Mouse (Mus musculus) embryonic facial prominence, embryonic 11.5 days (tissue): ENCODE results near the gene Smarcad1. TPM values are rescaled to one million over a fixed set of nuclear protein-coding genes. Genes with fewer than 3 reads are reported as not detected.

Experiments used
- ATAC-seq: fragments of 200-750 bp; cut with Nextera tagmentation; replicated peaks from 2 replicates; pipeline ENCODE4 v1.8.0; 2017; ENCODE audit warnings: low read depth; ENCODE audit not compliant: insufficient number of reproducible peaks, low FRiP score, low TSS enrichment
- DNase-seq: peaks from one replicate; pipeline ENCODE4 v3.0.0-alpha.2; 2015; ENCODE audit warnings: low spot score
- H3K27ac ChIP-seq: fragments of 300-500 bp; sonication (generic); replicated peaks from 2 replicates; pipeline ENCODE4 v1.5.1; 2014; ENCODE audit warnings: mild to moderate bottlenecking, low read depth, low read length, control low read depth
- H3K27me3 ChIP-seq: fragments of 300-500 bp; sonication (generic); 2 replicates; pipeline ENCODE4 v1.6.1; 2014; ENCODE audit warnings: mild to moderate bottlenecking, low read length, moderate library complexity, mixed read lengths; ENCODE audit not compliant: control insufficient read depth, insufficient read depth
- H3K36me3 ChIP-seq: fragments of 300-500 bp; sonication (generic); replicated peaks from 2 replicates; pipeline ENCODE4 v1.6.1; 2014; ENCODE audit warnings: low read depth, mild to moderate bottlenecking, low read length, moderate library complexity, mixed read lengths; ENCODE audit not compliant: control insufficient read depth, insufficient read depth
- H3K4me1 ChIP-seq: fragments of 300-500 bp; sonication (generic); 2 replicates; pipeline ENCODE4 v1.6.1; 2014; ENCODE audit warnings: low read length, mixed read lengths; ENCODE audit not compliant: control insufficient read depth, insufficient read depth
- H3K4me2 ChIP-seq: fragments of 300-500 bp; sonication (generic); 2 replicates; pipeline ENCODE4 v1.6.1; 2014; ENCODE audit warnings: low read depth, mild to moderate bottlenecking, control low read depth, low read length, moderate library complexity
- H3K4me3 ChIP-seq: fragments of 300-500 bp; sonication (generic); 2 replicates; pipeline ENCODE4 v1.5.1; 2014; ENCODE audit warnings: low read depth, low read length, control low read depth
- H3K9ac ChIP-seq: fragments of 300-500 bp; sonication (generic); replicated peaks from 2 replicates; pipeline ENCODE4 v1.6.1; 2014; ENCODE audit warnings: mild to moderate bottlenecking, control low read depth, low read length
- H3K9me3 ChIP-seq: fragments of 300-500 bp; sonication (generic); replicated peaks from 2 replicates; pipeline ENCODE4 v1.6.1; 2016; ENCODE audit warnings: mild to moderate bottlenecking, low read length, inconsistent platforms, mixed read lengths; ENCODE audit not compliant: control insufficient read depth
- WGBS: fragments of 180-500 bp; shearing (Covaris S2); extraction: QIAGEN DNeasy Blood & Tissue Kit; methylation state at CpG from one replicate; pipeline ENCODE4 v1.1.7; 2014; 5-methylcytosine and 5-hydroxymethylcytosine counted together
- polyA plus RNA-seq: library from polyadenylated mRNA; unstranded; fragments of >200 nt; fragmentation: Nextera tagmentation; extraction: Ambion mirVana; gene quantifications from 2 replicates; pipeline ENCODE4 v1.2.1, GENCODE M21; 2014

Smarcad1 gene
- polyA plus RNA-seq, 1 experiment from 2014 or later: 97.6 TPM

DNA sequence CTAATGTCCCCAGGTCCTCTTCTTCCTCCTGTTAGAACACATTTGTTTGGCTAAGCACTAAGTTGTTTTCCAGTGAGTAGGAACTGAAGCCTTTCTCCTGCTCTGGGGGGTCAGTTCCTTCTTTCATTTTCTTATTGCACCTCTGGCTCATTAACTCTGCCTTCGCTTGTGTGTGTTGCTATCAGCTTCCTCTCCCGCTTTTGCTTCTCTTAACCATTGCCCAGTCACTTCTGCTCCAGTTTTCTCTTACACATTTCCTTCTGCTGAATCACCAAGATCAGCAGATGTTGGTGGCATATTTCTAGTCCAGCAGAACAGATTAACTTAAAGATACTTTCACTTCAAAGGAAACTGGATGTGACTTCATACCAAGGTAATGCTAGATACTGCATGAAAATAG is 72.5 kb downstream of the Smarcad1 start:
- H3K4me3 ChIP-seq: no peak overlapping the region
- no peaks in the 10 kb centered on the region for H3K9me3 ChIP-seq
- peaks cover 4% of the 10 kb centered on the region for H3K36me3 ChIP-seq
- no peak overlapping the region for H3K27ac ChIP-seq
- no peak overlapping the region for H3K9ac ChIP-seq
- no peak for ATAC-seq
- no peak overlapping the region for H3K4me2 ChIP-seq
- no peak for DNase-seq
- H3K4me1 ChIP-seq: no peaks in the 10 kb centered on the region
- H3K27me3 ChIP-seq: no peaks in the 10 kb centered on the region
- WGBS: 89% methylated on average over 2 of the region's 2 CpGs

DNA sequence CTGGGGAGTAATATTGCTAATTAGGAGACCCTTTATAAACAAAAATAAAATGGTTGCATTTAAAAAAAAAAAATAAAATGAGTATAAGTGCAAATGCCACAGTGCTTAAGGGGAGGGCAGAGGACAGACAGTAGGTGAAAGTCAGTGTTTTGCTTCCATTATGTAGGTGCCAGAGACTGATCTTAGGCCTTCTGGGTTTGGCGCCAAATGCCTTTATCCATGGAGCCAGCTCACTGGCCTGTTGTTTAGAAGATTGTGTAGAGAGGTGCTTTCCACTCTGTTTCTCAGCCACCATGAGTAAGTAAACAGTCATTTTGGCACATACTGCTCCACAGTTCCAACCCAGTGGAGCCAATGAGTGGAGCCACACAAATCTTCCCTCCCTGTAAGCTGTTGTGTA is 75.2 kb downstream of the Smarcad1 start:
- no peaks in the 10 kb centered on the region for H3K27me3 ChIP-seq
- ATAC-seq (no peak), DNase-seq (no peak)
- H3K36me3 ChIP-seq: peaks cover 4% of the 10 kb centered on the region; the same call in 1 of the 2 replicates
- no peaks in the 10 kb centered on the region for H3K9me3 ChIP-seq
- H3K27ac ChIP-seq: no peak overlapping the region
- no peak overlapping the region for H3K4me2 ChIP-seq
- WGBS: 100% methylated on average over 1 of the region's 1 CpGs
- H3K4me1 ChIP-seq: no peaks in the 10 kb centered on the region
- no peak overlapping the region for H3K4me3 ChIP-seq
- H3K9ac ChIP-seq: no peak overlapping the region

DNA sequence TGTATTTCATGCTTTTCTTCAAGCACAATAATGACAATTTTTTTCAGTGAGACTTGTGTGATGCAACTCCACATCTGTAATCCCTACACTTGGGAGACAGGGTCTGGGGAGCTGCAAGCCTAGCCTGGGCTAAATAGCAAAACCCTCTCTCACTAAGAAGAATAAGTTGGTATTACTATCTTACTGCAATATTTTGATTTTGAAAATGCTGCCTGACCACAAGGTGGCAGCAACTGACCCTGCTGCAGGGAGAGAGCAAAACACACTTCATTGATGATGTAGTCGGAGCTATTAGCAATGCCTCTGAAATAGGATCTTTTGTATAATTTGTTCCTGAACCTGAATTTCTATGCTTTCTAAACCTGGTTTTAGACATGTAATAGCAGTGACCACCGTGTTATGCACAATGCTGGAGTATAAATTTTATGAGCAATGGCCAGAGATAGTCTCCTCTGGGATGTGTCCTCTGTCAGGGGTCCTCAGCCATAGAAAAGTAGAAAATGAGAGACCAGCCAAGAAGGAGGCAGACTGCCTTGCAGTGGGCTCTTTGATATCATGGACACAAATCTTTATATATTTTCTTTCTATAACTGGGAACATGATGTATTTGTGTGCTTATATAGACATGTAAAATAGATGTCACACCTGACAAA is 83.8 kb downstream of the Smarcad1 start:
- Histone ChIP-seq H3K27me3 (no peaks in the 10 kb centered on the region), H3K4me1 (no peaks in the 10 kb centered on the region), H3K36me3 (no peaks in the 10 kb centered on the region), H3K4me3 (no peak overlapping the region), H3K4me2 (no peak overlapping the region), H3K9me3 (no peaks in the 10 kb centered on the region), H3K9ac (no peak overlapping the region), H3K27ac (no peak overlapping the region)
- DNase-seq: peak; percentile 68
- WGBS: 23% methylated on average over 2 of the region's 2 CpGs
- ATAC-seq: no peak

- H3K9me3 ChIP-seq: no peaks in the 10 kb centered on the region
- H3K4me3 ChIP-seq: no peak overlapping the region
- 52% methylated on average over 6 of the region's 6 CpGs for WGBS
- H3K4me1 ChIP-seq: no peaks in the 10 kb centered on the region
- no peak overlapping the region for H3K4me2 ChIP-seq
- H3K9ac ChIP-seq: no peak overlapping the region
- H3K27ac ChIP-seq: no peak overlapping the region
- ATAC-seq (no peak), DNase-seq (no peak)
- no peaks in the 10 kb centered on the region for H3K27me3 ChIP-seq
- no peaks in the 10 kb centered on the region for H3K36me3 ChIP-seq
Measured at GRCm38 (mm10) chr6:65132376-65132775, 90.0 kb downstream of the Smarcad1 start.

- no peaks in the 10 kb centered on the region for H3K36me3 ChIP-seq
- H3K9me3 ChIP-seq: no peaks in the 10 kb centered on the region
- no peak overlapping the region for H3K9ac ChIP-seq
- no peaks in the 10 kb centered on the region for H3K4me1 ChIP-seq
- WGBS: 56% methylated on average over 2 of the region's 2 CpGs
- H3K4me2 ChIP-seq: no peak overlapping the region
- no peak overlapping the region for H3K27ac ChIP-seq
- DNase-seq (peak; percentile 19), ATAC-seq (no peak; the same call in 1 of the 2 replicates)
- no peak overlapping the region for H3K4me3 ChIP-seq
- H3K27me3 ChIP-seq: no peaks in the 10 kb centered on the region
Measured at GRCm38 (mm10) chr6:65137802-65138201, 95.4 kb downstream of the Smarcad1 start.

DNA sequence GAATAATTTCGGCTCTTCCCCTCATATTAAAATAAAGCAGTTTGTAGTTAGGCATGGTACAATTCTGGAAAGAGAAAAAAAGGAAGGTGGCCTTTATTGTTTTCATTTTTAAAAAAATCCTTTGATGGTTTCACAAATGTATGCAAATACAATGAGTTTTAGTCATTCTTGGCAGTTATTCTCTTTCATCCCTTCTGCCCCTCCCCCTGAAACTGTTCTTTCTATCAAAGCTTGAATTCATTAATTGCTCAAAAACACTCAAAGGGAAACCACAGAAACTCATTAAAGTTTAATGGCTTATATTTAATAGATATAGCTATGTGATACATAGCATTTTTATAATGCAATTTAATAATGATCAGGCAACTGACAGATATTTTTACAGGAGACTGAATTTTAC is 95.9 kb downstream of the Smarcad1 start:
- ATAC-seq (no peak), DNase-seq (no peak)
- Histone ChIP-seq H3K36me3 (no peaks in the 10 kb centered on the region), H3K4me3 (no peak overlapping the region), H3K4me1 (no peaks in the 10 kb centered on the region), H3K9ac (no peak overlapping the region), H3K9me3 (no peaks in the 10 kb centered on the region), H3K27ac (no peak overlapping the region), H3K27me3 (no peaks in the 10 kb centered on the region), H3K4me2 (no peak overlapping the region)
- 84% methylated on average over 1 of the region's 1 CpGs for WGBS

DNA sequence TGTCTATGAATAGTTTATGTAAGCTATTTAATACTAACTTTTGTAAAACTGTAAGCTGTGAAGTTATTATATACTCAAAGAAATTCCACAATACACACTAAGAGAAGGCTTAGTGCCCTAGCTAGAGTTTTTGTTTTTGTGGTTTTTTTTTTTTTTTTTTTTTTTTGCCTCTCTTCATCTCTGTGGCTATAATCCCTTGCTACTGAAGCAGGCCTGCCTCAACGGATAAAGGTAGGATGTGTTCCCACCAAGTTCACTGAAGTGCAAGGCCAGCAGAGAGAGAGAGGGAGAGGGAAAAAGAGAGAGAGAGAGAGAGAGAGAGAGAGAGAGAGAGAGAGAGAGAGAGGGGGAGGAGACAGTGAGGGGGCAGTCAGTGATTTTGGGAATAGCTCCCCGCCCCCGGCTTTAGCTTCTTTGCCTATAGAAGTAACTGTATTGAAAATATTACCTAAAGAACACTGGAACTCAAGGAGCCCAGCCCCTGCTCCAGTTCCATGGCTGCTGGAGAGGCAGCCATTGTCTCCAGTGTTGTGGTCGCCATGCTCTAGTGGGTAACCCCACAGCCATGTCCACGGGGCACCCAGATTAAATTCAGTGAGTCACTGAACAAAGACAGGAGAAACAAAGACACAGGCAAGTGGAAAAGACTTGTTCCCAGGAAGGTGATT is 97.8 kb downstream of the Smarcad1 start:
- H3K9ac ChIP-seq: no peak overlapping the region

GRCm38 (mm10) chr6:65140750-65141243 is 98.4 kb downstream of the Smarcad1 start:
- Histone ChIP-seq H3K9me3 (no peaks in the 10 kb centered on the region), H3K4me2 (no peak overlapping the region), H3K27ac (no peak overlapping the region), H3K9ac (no peak overlapping the region), H3K4me1 (no peaks in the 10 kb centered on the region), H3K4me3 (no peak overlapping the region), H3K27me3 (no peaks in the 10 kb centered on the region), H3K36me3 (no peaks in the 10 kb centered on the region)
- no peak for DNase-seq
- no peak for ATAC-seq
- 82% methylated on average over 6 of the region's 6 CpGs for whole genome bisulfite sequencing

More for the DNA sequence above, 97.8 kb downstream of the Smarcad1 start:
- Histone ChIP-seq H3K27ac (no peak overlapping the region), H3K36me3 (no peaks in the 10 kb centered on the region), H3K4me2 (no peak overlapping the region), H3K27me3 (no peaks in the 10 kb centered on the region), H3K4me3 (no peak overlapping the region), H3K9me3 (no peaks in the 10 kb centered on the region), H3K4me1 (no peaks in the 10 kb centered on the region)
- 61% methylated on average over 5 of the region's 5 CpGs for WGBS
- DNase-seq (no peak), ATAC-seq (peak; percentile 73; the same call in 1 of the 2 replicates)
